Mouse (Mus musculus) bone marrow, adult 2 months (tissue): ENCODE measurements around the gene Efnb1.

Source experiments
- CTCF ChIP-seq: fragments of 200-500 bp; IDR thresholded peaks from 2 replicates; pipeline ENCODE4 v1.5.1; 2011; ENCODE audit warnings: low read length, control low read depth; ENCODE audit not compliant: control insufficient read depth, insufficient read depth
- POLR2A ChIP-seq: fragments of 200-500 bp; IDR thresholded peaks from 2 replicates; pipeline ENCODE4 v1.6.1; 2011; ENCODE audit warnings: low read depth, mild to moderate bottlenecking, control low read depth, low read length, borderline replicate concordance; ENCODE audit not compliant: control insufficient read depth

DNA sequence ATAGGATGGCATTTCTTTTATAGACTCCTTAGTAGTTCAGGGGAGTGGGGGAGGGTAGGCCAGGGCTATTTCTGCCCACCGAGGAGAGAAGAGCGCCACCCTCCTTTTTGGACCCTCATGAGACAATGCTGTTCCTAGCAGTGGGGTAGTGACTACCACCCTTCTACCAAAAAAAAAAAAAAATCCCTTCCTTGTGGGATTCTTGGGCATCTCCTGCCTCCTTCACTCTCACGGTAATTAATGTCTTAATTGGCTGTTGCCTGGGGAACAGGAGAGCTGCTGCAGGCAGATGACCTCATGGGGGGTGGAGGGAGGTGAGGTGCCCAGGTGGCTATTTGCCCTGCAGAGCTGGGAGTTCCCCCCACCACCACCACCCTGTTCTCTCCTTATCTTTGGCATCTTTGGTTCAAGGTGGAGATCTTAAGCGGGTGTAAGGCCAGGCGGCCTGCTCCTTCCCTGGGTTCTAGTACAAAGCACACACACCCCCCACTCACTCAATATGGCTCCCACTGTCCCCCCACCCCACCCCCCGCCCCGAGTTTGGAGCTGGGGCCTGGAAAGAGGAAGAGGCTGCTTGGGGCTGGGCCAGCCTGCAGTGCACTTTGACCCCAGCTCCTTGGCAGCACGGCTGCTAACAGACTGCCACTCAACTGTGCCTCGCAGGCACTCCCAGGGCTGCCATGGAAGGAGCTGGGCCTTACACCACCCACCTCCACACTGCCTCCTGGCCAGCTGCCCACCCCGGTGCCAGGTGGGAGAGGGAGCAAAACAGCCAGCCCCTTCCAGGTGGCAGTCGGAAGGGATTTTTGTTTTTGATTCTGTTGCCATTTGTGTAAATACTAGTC is 12.4 kb downstream of the Efnb1 start:
- TF ChIP-seq POLR2A (no peak), CTCF (no peak)
